Mouse (Mus musculus) heart, embryonic 14.5 days (tissue): ENCODE measurements around the gene Phactr2. TPM values are rescaled to one million over a fixed set of nuclear protein-coding genes. Genes with fewer than 3 reads are reported as not detected.
A peak's percentile ranks its signal among the peaks of the same experiment; 100 is the strongest.

Source experiments
- ATAC-seq: fragments of 200-750 bp; cut with Nextera tagmentation; 2 replicates; pipeline ENCODE4 v1.8.0; 2017; ENCODE audit warnings: low read depth, moderate TSS enrichment; ENCODE audit not compliant: insufficient number of reproducible peaks, insufficient read depth, low FRiP score
- H3K27ac ChIP-seq, 2 experiments: fragments of 200-500 bp in 1 of 2; fragments of 300-500 bp in 1 of 2; sonication (generic) in 1 of 2; replicated peaks in 1 of 2; 2 replicates each; pipeline ENCODE4 v1.5.1; 2012 to 2014; ENCODE audit warnings: low read depth in 2 of 2, low read length in 2 of 2, control low read depth in 1 of 2, mild to moderate bottlenecking in 1 of 2, mixed read lengths in 1 of 2; ENCODE audit not compliant: control insufficient read depth in 1 of 2, insufficient read depth in 1 of 2
- H3K27me3 ChIP-seq: fragments of 300-500 bp; sonication (generic); 2 replicates; pipeline ENCODE4 v1.6.1; 2014; ENCODE audit warnings: mild to moderate bottlenecking, low read length, control low read depth; ENCODE audit not compliant: control insufficient read depth, insufficient read depth
- H3K36me3 ChIP-seq: fragments of 300-500 bp; sonication (generic); 2 replicates; pipeline ENCODE4 v1.6.1; 2014; ENCODE audit warnings: mild to moderate bottlenecking, control low read depth, low read length, mixed read lengths; ENCODE audit not compliant: control insufficient read depth, insufficient read depth
- H3K4me1 ChIP-seq, 2 experiments: fragments of 200-500 bp in 1 of 2; fragments of 300-500 bp in 1 of 2; sonication (generic) in 1 of 2; 2 replicates each; pipeline ENCODE4 v1.6.1; 2012 to 2014; ENCODE audit warnings: low read length in 2 of 2, control low read depth in 1 of 2, mixed read lengths in 1 of 2; ENCODE audit not compliant: control insufficient read depth in 2 of 2, insufficient read depth in 2 of 2
- H3K4me2 ChIP-seq: fragments of 300-500 bp; sonication (generic); 2 replicates; pipeline ENCODE4 v1.6.1; 2014; ENCODE audit warnings: mild to moderate bottlenecking, low read length
- H3K4me3 ChIP-seq, 2 experiments: fragments of 200-500 bp in 1 of 2; fragments of 300-500 bp in 1 of 2; sonication (generic) in 1 of 2; 2 replicates each; pipeline ENCODE4 v1.5.1; 2012 to 2014; ENCODE audit warnings: low read length in 2 of 2, mild to moderate bottlenecking in 2 of 2, control low read depth in 1 of 2, low read depth in 1 of 2, moderate library complexity in 1 of 2; ENCODE audit not compliant: control insufficient read depth in 1 of 2, insufficient read depth in 1 of 2
- H3K9ac ChIP-seq: fragments of 300-500 bp; sonication (generic); 2 replicates; pipeline ENCODE4 v1.6.1; 2014; ENCODE audit warnings: mild to moderate bottlenecking, low read length
- H3K9me3 ChIP-seq: fragments of 300-500 bp; sonication (generic); 2 replicates; pipeline ENCODE4 v1.6.1; 2016; ENCODE audit warnings: low read length, control low read depth; ENCODE audit not compliant: control insufficient read depth
- WGBS: fragments of 180-500 bp; shearing (Covaris S2); extraction: QIAGEN DNeasy Blood & Tissue Kit; methylation state at CpG from one replicate; pipeline ENCODE4 v1.1.7; 2014; 5-methylcytosine and 5-hydroxymethylcytosine counted together
- polyA plus RNA-seq: library from polyadenylated mRNA; unstranded; fragments of >200 nt; fragmentation: Nextera tagmentation; extraction: Ambion mirVana; gene quantifications from 2 replicates; pipeline ENCODE4 v1.2.1, GENCODE M21; 2014

Gene Phactr2
- polyA plus RNA-seq, 1 experiment from 2014 or later: 80.1 TPM

DNA sequence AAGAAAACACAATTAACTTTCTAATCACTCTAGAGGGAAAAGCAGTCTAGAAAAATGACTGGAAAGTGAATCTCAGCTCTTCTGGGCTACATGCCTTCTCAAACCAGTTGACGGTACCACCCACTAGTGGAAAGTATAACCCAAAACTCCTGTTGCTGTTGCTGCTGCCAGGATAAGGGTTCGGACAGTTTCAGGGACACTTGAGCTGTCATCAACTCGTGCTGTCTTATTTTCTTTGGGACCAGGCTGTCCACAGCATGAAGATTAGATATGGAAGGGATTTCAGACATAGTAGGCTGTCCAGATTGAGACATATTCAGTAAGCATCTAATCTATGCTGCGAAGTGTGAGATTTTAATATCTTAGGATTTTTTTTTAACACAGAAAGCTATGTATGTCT lies 199.5 kb downstream of the Phactr2 start:
- Histone ChIP-seq H3K27ac (peak overlapping the region; percentile 25 to 87; a peak in 3 of 4 replicates), H3K4me2 (peak overlapping the region; percentile 16), H3K9me3 (no peaks in the 10 kb centered on the region), H3K4me1 (peaks cover 6 to 48% of the 10 kb centered on the region in 2 experiments; a peak in 3 of 4 replicates), H3K4me3 (no peak overlapping the region), H3K27me3 (no peaks in the 10 kb centered on the region), H3K9ac (no peak overlapping the region), H3K36me3 (peaks cover 26% of the 10 kb centered on the region)
- ATAC-seq: peak; percentile 52; the same call in 1 of the 2 replicates
- 8% methylated on average over 4 of the region's 4 CpGs for WGBS

DNA sequence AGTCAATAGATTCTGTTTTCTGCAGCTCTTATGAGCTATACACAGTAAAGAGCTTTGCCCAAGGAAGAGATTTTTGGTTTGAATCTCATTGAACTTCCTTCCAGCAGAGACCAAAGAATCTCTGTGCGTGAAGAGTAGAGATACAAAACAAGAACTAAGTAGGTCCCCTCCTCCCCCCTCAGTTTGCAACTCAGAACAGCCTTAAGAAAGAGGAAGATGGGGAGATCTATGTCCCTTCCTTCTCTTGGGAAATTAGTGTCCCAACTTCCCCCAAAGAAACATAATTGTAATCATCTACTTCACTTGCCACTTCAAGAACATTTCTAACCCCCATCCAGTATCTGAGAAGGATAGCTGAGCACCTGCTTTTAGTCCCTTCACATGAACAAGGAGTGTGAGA lies 200.5 kb downstream of the Phactr2 start:
- Histone ChIP-seq H3K27ac (peak overlapping the region; percentile 29 to 87; a peak in 3 of 4 replicates), H3K9me3 (no peaks in the 10 kb centered on the region)
- no peak for ATAC-seq

DNA sequence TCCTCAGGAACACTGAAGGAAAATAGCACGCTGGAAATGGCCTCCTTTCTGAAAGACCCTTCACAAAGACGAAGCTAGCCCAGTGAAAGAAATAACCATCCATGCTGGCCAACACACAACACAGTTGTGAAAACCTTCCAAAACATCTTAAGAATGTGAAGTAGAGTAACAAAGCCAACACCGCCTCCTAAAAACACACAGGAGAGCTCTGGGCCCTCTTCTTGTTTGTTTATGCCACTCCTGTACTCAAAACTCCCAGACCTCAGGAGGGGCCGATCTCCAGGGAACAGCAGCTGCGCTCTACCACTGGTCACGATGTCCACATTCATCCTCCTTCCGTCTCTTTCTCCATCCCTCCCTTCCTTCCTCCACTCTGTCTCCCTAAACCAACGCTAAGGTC lies 202.5 kb downstream of the Phactr2 start:
- Histone ChIP-seq H3K9me3 (no peaks in the 10 kb centered on the region), H3K27ac (no peak overlapping the region), H3K4me3 (no peak overlapping the region), H3K4me1 (peaks cover 6 to 30% of the 10 kb centered on the region in 2 experiments; a peak in 3 of 4 replicates), H3K27me3 (no peaks in the 10 kb centered on the region), H3K4me2 (no peak overlapping the region), H3K9ac (no peak overlapping the region), H3K36me3 (peaks cover 34% of the 10 kb centered on the region)
- no peak for ATAC-seq
- 88% methylated on average over 8 of the region's 8 CpGs for WGBS

More for the DNA sequence above, 200.5 kb downstream of the Phactr2 start:
- H3K36me3 ChIP-seq: peaks cover 32% of the 10 kb centered on the region
- WGBS: 87% methylated on average over 1 of the region's 1 CpGs
- no peak overlapping the region for H3K4me2 ChIP-seq
- H3K4me1 ChIP-seq: peaks cover 6 to 44% of the 10 kb centered on the region in 2 experiments; a peak in 3 of 4 replicates
- H3K9ac ChIP-seq: no peak overlapping the region
- no peaks in the 10 kb centered on the region for H3K27me3 ChIP-seq
- H3K4me3 ChIP-seq: no peak overlapping the region

DNA sequence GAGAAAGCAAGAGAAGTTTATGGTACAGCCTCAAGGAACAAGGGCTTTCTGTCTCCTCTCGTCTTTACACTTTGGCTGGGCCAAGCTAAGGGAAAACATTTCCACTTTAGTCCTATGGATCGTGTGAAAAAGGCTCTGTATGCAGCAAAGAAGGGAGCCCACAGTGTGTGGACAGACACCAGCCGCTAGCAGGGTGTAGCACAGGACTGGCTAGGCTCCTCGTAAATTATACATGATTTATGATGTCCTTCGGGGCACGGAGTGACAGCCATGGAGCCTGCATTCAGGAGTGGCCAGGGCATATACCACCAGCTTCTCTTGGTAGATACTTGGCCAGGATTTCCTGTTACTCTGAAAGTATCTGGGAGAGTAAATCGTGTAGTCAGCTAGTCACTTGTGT lies 203.1 kb downstream of the Phactr2 start:
- ATAC-seq: no peak
- no peaks in the 10 kb centered on the region for H3K27me3 ChIP-seq
- no peak overlapping the region for H3K4me3 ChIP-seq
- no peak overlapping the region for H3K27ac ChIP-seq
- no peak overlapping the region for H3K4me2 ChIP-seq
- no peaks in the 10 kb centered on the region for H3K9me3 ChIP-seq
- H3K4me1 ChIP-seq: peaks cover 6 to 24% of the 10 kb centered on the region in 2 experiments; a peak in 3 of 4 replicates
- H3K9ac ChIP-seq: no peak overlapping the region
- peaks cover 40% of the 10 kb centered on the region for H3K36me3 ChIP-seq
- WGBS: 87% methylated on average over 7 of the region's 7 CpGs

DNA sequence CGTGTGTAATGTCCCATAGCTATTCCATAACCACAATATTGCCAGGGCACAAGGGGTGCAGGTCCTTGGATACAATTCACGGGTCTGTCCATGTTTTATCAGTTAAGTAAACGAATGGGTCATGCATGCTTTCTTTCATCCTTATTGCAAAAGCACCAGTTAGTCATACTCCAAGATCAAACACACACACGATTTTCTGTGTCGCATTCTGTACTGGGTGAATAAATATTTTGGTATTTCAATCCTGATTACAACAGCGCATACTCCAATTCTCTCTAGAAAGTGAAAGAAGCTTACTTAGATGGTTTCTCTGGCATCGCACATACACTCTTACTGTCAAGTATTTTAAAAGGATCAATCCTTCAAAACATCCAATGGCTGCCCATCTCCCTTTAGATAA lies 203.9 kb downstream of the Phactr2 start:
- WGBS: 78% methylated on average over 7 of the region's 7 CpGs
- no peak overlapping the region for H3K4me2 ChIP-seq
- no peaks in the 10 kb centered on the region for H3K9me3 ChIP-seq
- peaks cover 40% of the 10 kb centered on the region for H3K36me3 ChIP-seq
- H3K4me3 ChIP-seq: no peak overlapping the region
- no peak overlapping the region for H3K27ac ChIP-seq
- no peak overlapping the region for H3K9ac ChIP-seq
- no peaks in the 10 kb centered on the region for H3K27me3 ChIP-seq
- peaks cover 6 to 21% of the 10 kb centered on the region in 2 experiments; a peak in 3 of 4 replicates for H3K4me1 ChIP-seq
- no peak for ATAC-seq

DNA sequence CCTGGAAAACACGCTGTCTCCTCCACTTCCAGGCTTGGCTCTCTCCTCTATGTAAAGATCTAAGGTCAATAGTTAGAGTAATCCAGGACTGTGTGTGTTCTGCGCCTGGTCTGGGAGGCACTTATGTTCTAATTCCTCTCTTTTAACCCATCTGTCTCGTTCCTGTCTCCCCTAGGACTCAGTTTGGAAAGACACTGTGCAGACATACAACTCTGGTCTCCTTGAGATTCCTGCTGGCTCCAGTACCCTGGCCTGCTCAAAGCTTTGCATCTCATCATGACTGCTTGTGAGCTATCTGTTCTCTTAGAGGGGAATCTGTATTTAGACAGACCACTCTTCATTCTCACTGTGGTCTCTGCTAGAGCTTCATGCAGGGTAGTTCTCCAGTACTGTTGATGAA lies 215.0 kb downstream of the Phactr2 start:
- ATAC-seq: no peak
- Histone ChIP-seq H3K4me1 (peaks cover 6 to 21% of the 10 kb centered on the region in 2 experiments), H3K36me3 (peaks cover 54% of the 10 kb centered on the region), H3K9ac (no peak overlapping the region), H3K4me3 (no peak overlapping the region), H3K27ac (peak overlapping the region in 1 of 2 experiments; percentile 30; a peak in 1 of 4 replicates), H3K27me3 (no peaks in the 10 kb centered on the region), H3K4me2 (no peak overlapping the region), H3K9me3 (no peaks in the 10 kb centered on the region)
- whole genome bisulfite sequencing: 52% methylated on average over 3 of the region's 3 CpGs

DNA sequence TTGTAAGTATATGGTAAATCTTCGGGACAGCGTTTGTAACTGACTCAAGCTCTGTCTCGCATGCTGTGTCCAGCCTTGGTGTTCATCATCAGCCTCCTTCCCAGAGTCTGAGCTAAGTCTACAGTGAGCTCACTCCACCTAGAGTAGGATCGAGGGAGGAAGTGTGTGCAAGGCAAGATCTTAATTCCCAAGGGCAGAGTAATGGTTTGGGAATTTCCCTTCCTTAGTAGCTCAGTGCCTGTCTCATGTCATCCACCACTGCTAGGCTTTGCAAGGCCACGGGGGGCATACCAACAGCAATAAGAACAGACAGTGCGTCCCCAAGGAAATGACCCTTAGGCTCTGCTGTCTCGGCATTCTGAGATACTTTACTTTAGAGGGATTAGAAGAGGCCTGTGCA lies 218.0 kb downstream of the Phactr2 start:
- H3K27ac ChIP-seq: peak overlapping the region; percentile 4 to 5; a peak in 2 of 4 replicates
- H3K4me3 ChIP-seq: no peak overlapping the region
- H3K4me2 ChIP-seq: no peak overlapping the region
- H3K27me3 ChIP-seq: no peaks in the 10 kb centered on the region
- H3K9ac ChIP-seq: no peak overlapping the region
- peaks cover 6 to 21% of the 10 kb centered on the region in 2 experiments for H3K4me1 ChIP-seq
- 52% methylated on average over 7 of the region's 7 CpGs for WGBS
- H3K36me3 ChIP-seq: peaks cover 66% of the 10 kb centered on the region
- peak; percentile 14; the same call in 1 of the 2 replicates for ATAC-seq
- no peaks in the 10 kb centered on the region for H3K9me3 ChIP-seq

DNA sequence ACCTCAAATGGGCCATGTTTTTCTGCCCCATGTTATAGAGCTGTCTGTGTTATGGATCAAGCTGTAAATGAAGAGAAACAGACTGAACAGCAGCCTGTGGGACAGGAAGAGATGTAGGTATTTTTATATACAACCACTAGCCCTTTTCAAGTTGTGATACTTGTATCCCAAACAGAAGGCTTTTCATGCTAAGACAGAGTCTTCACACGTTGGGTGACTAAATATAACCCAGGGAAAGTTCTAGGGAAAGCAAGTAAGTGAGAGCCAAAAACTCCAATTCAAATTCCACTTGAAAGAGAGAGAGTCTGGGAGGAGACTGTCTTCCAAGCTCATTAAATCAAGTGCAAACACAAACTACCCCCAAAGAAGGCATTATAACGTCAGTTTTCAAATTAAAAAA lies 223.9 kb downstream of the Phactr2 start:
- no peaks in the 10 kb centered on the region for H3K9me3 ChIP-seq
- WGBS: 39% methylated on average over 2 of the region's 2 CpGs
- no peak for ATAC-seq
- H3K27ac ChIP-seq: peak overlapping the region in 1 of 2 experiments; percentile 48; a peak in 2 of 4 replicates
- H3K27me3 ChIP-seq: no peaks in the 10 kb centered on the region
- H3K4me1 ChIP-seq: peaks cover 0 to 22% of the 10 kb centered on the region in 2 experiments; a peak in 3 of 4 replicates
- H3K4me2 ChIP-seq: no peak overlapping the region
- no peak overlapping the region for H3K4me3 ChIP-seq
- H3K9ac ChIP-seq: no peak overlapping the region
- peaks cover 68% of the 10 kb centered on the region for H3K36me3 ChIP-seq
